Mouse (Mus musculus): ENCODE data around the gene Hkdc1. TPM values are rescaled to one million over a fixed set of nuclear protein-coding genes. Genes with fewer than 3 reads are reported as not detected.

The Hkdc1 gene
- polyA plus RNA-seq, 2 experiments = 2.4 to 4.1 TPM

- WGBS (ENCODE audit: insufficient replicate concordance) = 31% methylated on average over 5 of the region's 5 CpGs
- Histone ChIP-seq H3K27ac (peak overlapping the region; percentile 91), H3K27me3 (ENCODE audit: control insufficient read depth, insufficient read depth, low read length) (no peaks in the 10 kb centered on the region), H3K4me2 (ENCODE audit: low read depth) (peak overlapping the region; percentile 98), H3K9me3 (ENCODE audit: control insufficient read depth, low read length) (no peaks in the 10 kb centered on the region), H3K9ac (replicated peaks) (peak overlapping the region; percentile 31; the same call in 1 of the 2 replicates), H3K4me1 (replicated peaks; ENCODE audit: control insufficient read depth in 2 of 2, insufficient read depth in 2 of 2, low read length in 1 of 2) (peaks cover 28 to 37% of the 10 kb centered on the region in 2 experiments), H3K4me3 (ENCODE audit: insufficient read depth in 1 of 2, low read depth in 2 of 2, low read length in 2 of 2) (no peak overlapping the region), H3K36me3 (replicated peaks; ENCODE audit: control insufficient read depth, insufficient read depth, low read depth) (no peaks in the 10 kb centered on the region)
- ATAC-seq (ENCODE audit: insufficient read depth) = no peak
- peak in 1 of 3 experiments; percentile 67 for DNase-seq (ENCODE audit: low read depth in 3 of 3, low spot score in 3 of 3)
- TF ChIP-seq CTCF (IDR thresholded peaks at IDR 0.05; ENCODE audit: low read depth) (no peak), EP300 (IDR thresholded peaks at IDR 0.05; ENCODE audit: low read depth) (peak; percentile 81)
These were observed 77.1 kb downstream of the Hkdc1 start for GRCm38 (mm10) chr10:62345147-62345546.

GRCm38 (mm10) chr10:62344004-62344752 is 78.1 kb downstream of the Hkdc1 start:
- Histone ChIP-seq H3K4me1 (replicated peaks; ENCODE audit: control insufficient read depth in 2 of 2, insufficient read depth in 2 of 2, low read length in 1 of 2) (peaks cover 28 to 36% of the 10 kb centered on the region in 2 experiments), H3K27me3 (ENCODE audit: control insufficient read depth, insufficient read depth, low read length) (no peaks in the 10 kb centered on the region), H3K9ac (replicated peaks) (peak overlapping the region; percentile 46; the same call in 1 of the 2 replicates), H3K4me2 (ENCODE audit: low read depth) (peak overlapping the region; percentile 98), H3K36me3 (replicated peaks; ENCODE audit: control insufficient read depth, insufficient read depth, low read depth) (no peaks in the 10 kb centered on the region), H3K4me3 (ENCODE audit: insufficient read depth in 1 of 2, low read depth in 2 of 2, low read length in 2 of 2) (no peak overlapping the region; a peak in 1 of 4 replicates), H3K27ac (peak overlapping the region; percentile 91), H3K9me3 (ENCODE audit: control insufficient read depth, low read length) (no peaks in the 10 kb centered on the region)
- DNase-seq (ENCODE audit: low read depth in 3 of 3, low spot score in 3 of 3) (no peak), ATAC-seq (ENCODE audit: insufficient read depth) (no peak)
- TF ChIP-seq CTCF (IDR thresholded peaks at IDR 0.05; ENCODE audit: low read depth) = no peak
- peak; percentile 18; the same call in 1 of the 2 replicates for TF ChIP-seq EP300 (IDR thresholded peaks at IDR 0.05; ENCODE audit: low read depth)
- 44% methylated on average over 9 of the region's 9 CpGs for WGBS (ENCODE audit: insufficient replicate concordance)

- no peaks in the 10 kb centered on the region for H3K27me3 ChIP-seq (ENCODE audit: control insufficient read depth, insufficient read depth, low read length)
- no peaks in the 10 kb centered on the region for H3K9me3 ChIP-seq (ENCODE audit: control insufficient read depth, low read length)
- 25% methylated on average over 6 of the region's 6 CpGs for WGBS (ENCODE audit: insufficient replicate concordance)
- H3K27ac ChIP-seq = peak overlapping the region; percentile 91
- TF ChIP-seq EP300 (IDR thresholded peaks at IDR 0.05; ENCODE audit: low read depth) (peak; percentile 94), CTCF (IDR thresholded peaks at IDR 0.05; ENCODE audit: low read depth) (peak; percentile 36; the same call in 1 of the 2 replicates)
- peak overlapping the region; percentile 78 to 79 for H3K4me3 ChIP-seq (ENCODE audit: insufficient read depth in 1 of 2, low read depth in 2 of 2, low read length in 2 of 2)
- peaks cover 3% of the 10 kb centered on the region; the same call in 1 of the 2 replicates for H3K36me3 ChIP-seq (replicated peaks; ENCODE audit: control insufficient read depth, insufficient read depth, low read depth)
- ATAC-seq (ENCODE audit: insufficient read depth) (peak; percentile 71), DNase-seq (ENCODE audit: low read depth in 3 of 3, low spot score in 3 of 3) (peak; percentile 81 to 88 (median 84))
- H3K4me2 ChIP-seq (ENCODE audit: low read depth) = peak overlapping the region; percentile 98
- H3K9ac ChIP-seq (replicated peaks) = peak overlapping the region; percentile 98
- peaks cover 44 to 52% of the 10 kb centered on the region in 2 experiments for H3K4me1 ChIP-seq (replicated peaks; ENCODE audit: control insufficient read depth in 2 of 2, insufficient read depth in 2 of 2, low read length in 1 of 2)
These were observed 79.8 kb downstream of the Hkdc1 start for GRCm38 (mm10) chr10:62342512-62342911.

GRCm38 (mm10) chr10:62341956-62342355 is 80.3 kb downstream of the Hkdc1 start:
- TF ChIP-seq EP300 (IDR thresholded peaks at IDR 0.05; ENCODE audit: low read depth) = no peak
- TF ChIP-seq CTCF (IDR thresholded peaks at IDR 0.05; ENCODE audit: low read depth) = 0 out of 2 replicates have a peak, but pooled peaks have one; percentile 7
- H3K27ac ChIP-seq = peak overlapping the region; percentile 91
- ATAC-seq (ENCODE audit: insufficient read depth) (no peak), DNase-seq (ENCODE audit: low read depth in 3 of 3, low spot score in 3 of 3) (no peak)
- H3K9me3 ChIP-seq (ENCODE audit: control insufficient read depth, low read length) = no peaks in the 10 kb centered on the region
- H3K9ac ChIP-seq (replicated peaks) = peak overlapping the region; percentile 98
- WGBS (ENCODE audit: insufficient replicate concordance) = 37% methylated on average over 4 of the region's 4 CpGs
- peaks cover 3% of the 10 kb centered on the region; the same call in 1 of the 2 replicates for H3K36me3 ChIP-seq (replicated peaks; ENCODE audit: control insufficient read depth, insufficient read depth, low read depth)
- peak overlapping the region; percentile 78 to 79 for H3K4me3 ChIP-seq (ENCODE audit: insufficient read depth in 1 of 2, low read depth in 2 of 2, low read length in 2 of 2)
- H3K27me3 ChIP-seq (ENCODE audit: control insufficient read depth, insufficient read depth, low read length) = no peaks in the 10 kb centered on the region
- peak overlapping the region; percentile 98 for H3K4me2 ChIP-seq (ENCODE audit: low read depth)
- peaks cover 50 to 58% of the 10 kb centered on the region in 2 experiments for H3K4me1 ChIP-seq (replicated peaks; ENCODE audit: control insufficient read depth in 2 of 2, insufficient read depth in 2 of 2, low read length in 1 of 2)

- ATAC-seq (ENCODE audit: insufficient read depth) (no peak), DNase-seq (ENCODE audit: low read depth in 3 of 3, low spot score in 3 of 3) (no peak)
- no peaks in the 10 kb centered on the region for H3K9me3 ChIP-seq (ENCODE audit: control insufficient read depth, low read length)
- H3K27me3 ChIP-seq (ENCODE audit: control insufficient read depth, insufficient read depth, low read length) = no peaks in the 10 kb centered on the region
- peaks cover 3% of the 10 kb centered on the region; the same call in 1 of the 2 replicates for H3K36me3 ChIP-seq (replicated peaks; ENCODE audit: control insufficient read depth, insufficient read depth, low read depth)
- H3K9ac ChIP-seq (replicated peaks) = peak overlapping the region; percentile 98
- peak overlapping the region; percentile 91 for H3K27ac ChIP-seq
- 18% methylated on average over 3 of the region's 3 CpGs for WGBS (ENCODE audit: insufficient replicate concordance)
- TF ChIP-seq EP300 (IDR thresholded peaks at IDR 0.05; ENCODE audit: low read depth) = no peak
- no peak for TF ChIP-seq CTCF (IDR thresholded peaks at IDR 0.05; ENCODE audit: low read depth)
- peak overlapping the region; percentile 98 for H3K4me2 ChIP-seq (ENCODE audit: low read depth)
- peak overlapping the region; percentile 78 to 79 for H3K4me3 ChIP-seq (ENCODE audit: insufficient read depth in 1 of 2, low read depth in 2 of 2, low read length in 2 of 2)
- peaks cover 59 to 67% of the 10 kb centered on the region in 2 experiments for H3K4me1 ChIP-seq (replicated peaks; ENCODE audit: control insufficient read depth in 2 of 2, insufficient read depth in 2 of 2, low read length in 1 of 2)
These were observed 81.3 kb downstream of the Hkdc1 start for GRCm38 (mm10) chr10:62340991-62341390.
